Mouse (Mus musculus): ENCODE data around the gene Zbtb49. TPM values are rescaled to one million over a fixed set of nuclear protein-coding genes. Genes with fewer than 3 reads are reported as not detected.

Zbtb49 gene
- polyA plus RNA-seq (2015; fragmentation: Nextera tagmentation; extraction: Ambion mirVana) = 10.5 and 11.4 TPM in 2 replicates

DNA sequence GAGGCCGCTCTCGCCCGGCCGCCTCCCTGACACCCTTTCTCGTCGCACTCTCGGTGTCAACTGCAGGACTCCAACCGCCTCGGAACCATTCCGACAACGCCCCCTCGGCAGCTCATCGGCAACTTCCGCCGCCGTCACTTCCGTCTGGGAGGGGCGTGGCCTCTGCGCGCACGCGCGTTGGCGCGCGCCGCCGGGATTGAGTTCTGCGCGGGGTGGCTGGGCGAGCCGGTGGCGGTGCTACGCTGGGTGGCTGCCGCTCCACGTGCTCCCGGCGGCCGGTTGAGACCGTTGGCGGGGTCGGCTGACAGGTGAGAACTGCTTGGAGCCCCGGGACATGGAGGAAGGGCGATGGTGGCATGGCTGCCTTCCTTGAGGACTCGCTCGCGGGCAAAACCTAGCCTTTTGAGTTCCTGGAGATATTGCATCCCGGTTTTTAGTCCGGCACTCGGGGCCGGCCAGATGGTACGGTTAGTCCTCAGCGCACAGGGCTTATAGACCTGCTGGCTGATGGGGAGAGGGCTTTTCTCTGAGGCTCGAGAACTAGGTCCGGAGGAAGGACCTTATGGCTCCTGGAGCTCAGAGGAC, at the start of gene Zbtb49, which contains the start of gene Lyar:
TSS of gene Zbtb49 (minus strand) at position 130 of the 585 bp plus-strand sequence.
TSS of gene Lyar (plus strand) at position 143 of the 585 bp plus-strand sequence.
- ATAC-seq (ENCODE audit: insufficient read depth, low FRiP score) = peak; percentile 93
- peak within 1 kb of the TSS; percentile 41 for H3K27ac ChIP-seq (ENCODE audit: low read length)
- WGBS = under 1% methylated on average over 55 of the region's 55 CpGs
- H3K4me3 ChIP-seq (replicated peaks; ENCODE audit: low read length) = peak within 1 kb of the TSS; percentile 85
- peak within 1 kb of the TSS; percentile 76 for H3K4me2 ChIP-seq (ENCODE audit: low read depth, low read length)
- H3K4me1 ChIP-seq (ENCODE audit: control insufficient read depth, insufficient read depth, low read length) = peaks cover 17% of the 10 kb centered on the region
- no peaks in the 10 kb centered on the region for H3K9me3 ChIP-seq (replicated peaks; ENCODE audit: control insufficient read depth, low read length)
- peak within 1 kb of the TSS; percentile 83 for H3K9ac ChIP-seq (ENCODE audit: low read length)
- H3K36me3 ChIP-seq (ENCODE audit: control insufficient read depth, insufficient read depth, low read length) = no peaks in the 10 kb centered on the region
- no peaks in the 10 kb centered on the region for H3K27me3 ChIP-seq (ENCODE audit: control insufficient read depth, insufficient read depth, low read length)

GRCm38 (mm10) chr5:38260107-38260682, 39.9 kb upstream of the Zbtb49 start, which contains the start of gene Tmem128:
Tmem128 (plus strand) TSS chr5:38260185.
- peak within 1 kb of the TSS; percentile 89 for H3K4me2 ChIP-seq (ENCODE audit: low read depth, low read length)
- peak within 1 kb of the TSS; percentile 80 for H3K27ac ChIP-seq (ENCODE audit: low read length)
- under 1% methylated on average over 40 of the region's 40 CpGs for WGBS
- H3K27me3 ChIP-seq (ENCODE audit: control insufficient read depth, insufficient read depth, low read length) = no peaks in the 10 kb centered on the region
- peak within 1 kb of the TSS; percentile 80 for H3K4me3 ChIP-seq (replicated peaks; ENCODE audit: low read length)
- H3K4me1 ChIP-seq (ENCODE audit: control insufficient read depth, insufficient read depth, low read length) = peaks cover 5% of the 10 kb centered on the region
- H3K9me3 ChIP-seq (replicated peaks; ENCODE audit: control insufficient read depth, low read length) = no peaks in the 10 kb centered on the region
- H3K36me3 ChIP-seq (ENCODE audit: control insufficient read depth, insufficient read depth, low read length) = peaks cover 11% of the 10 kb centered on the region
- peak within 1 kb of the TSS; percentile 87 for H3K9ac ChIP-seq (ENCODE audit: low read length)
- peak; percentile 51; the same call in 1 of the 2 replicates for ATAC-seq (ENCODE audit: insufficient read depth, low FRiP score)

DNA sequence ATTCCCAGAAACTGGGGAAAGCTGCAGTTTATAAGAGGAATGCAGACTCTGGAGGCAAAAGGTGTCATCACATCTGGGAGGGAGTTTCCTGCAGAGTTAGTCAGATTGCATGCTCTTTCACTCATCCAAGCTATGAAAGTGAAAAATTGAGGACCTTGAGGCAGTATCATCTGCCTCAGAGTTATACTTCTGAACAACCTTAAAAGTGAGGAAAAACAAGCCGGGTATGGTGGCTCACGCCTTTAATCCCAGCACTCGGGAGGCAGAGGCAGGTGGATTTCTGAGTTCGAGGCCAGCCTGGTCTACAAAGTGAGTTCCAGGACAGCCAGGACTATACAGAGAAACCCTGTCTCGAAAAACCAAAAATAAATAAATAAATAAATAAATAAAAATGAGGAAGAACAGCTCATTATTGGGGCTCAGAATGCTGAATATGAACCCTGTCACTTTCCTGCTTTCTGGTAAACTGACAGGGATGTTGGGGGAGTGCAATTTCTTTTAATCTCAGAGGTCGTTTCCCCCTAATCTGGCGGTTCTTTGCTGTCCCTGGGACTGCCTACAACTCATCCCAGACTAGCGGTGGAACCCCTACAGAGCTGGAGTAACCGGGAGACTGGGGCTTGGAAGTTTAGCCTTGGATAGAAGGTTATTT, 39.3 kb upstream of the Zbtb49 start:
- Histone ChIP-seq H3K27ac (ENCODE audit: low read length) (peak overlapping the region; percentile 80), H3K4me2 (ENCODE audit: low read depth, low read length) (peak overlapping the region; percentile 89), H3K4me1 (ENCODE audit: control insufficient read depth, insufficient read depth, low read length) (peaks cover 5% of the 10 kb centered on the region), H3K9ac (ENCODE audit: low read length) (peak overlapping the region; percentile 87), H3K9me3 (replicated peaks; ENCODE audit: control insufficient read depth, low read length) (no peaks in the 10 kb centered on the region), H3K27me3 (ENCODE audit: control insufficient read depth, insufficient read depth, low read length) (no peaks in the 10 kb centered on the region), H3K4me3 (replicated peaks; ENCODE audit: low read length) (peak overlapping the region; percentile 80), H3K36me3 (ENCODE audit: control insufficient read depth, insufficient read depth, low read length) (peaks cover 11% of the 10 kb centered on the region)
- 42% methylated on average over 9 of the region's 9 CpGs for WGBS
- no peak for ATAC-seq (ENCODE audit: insufficient read depth, low FRiP score)

- H3K9me3 ChIP-seq (replicated peaks; ENCODE audit: control insufficient read depth, low read length) = no peaks in the 10 kb centered on the region
- H3K4me3 ChIP-seq (replicated peaks; ENCODE audit: low read length) = no peak overlapping the region
- no peak overlapping the region for H3K27ac ChIP-seq (ENCODE audit: low read length)
- H3K27me3 ChIP-seq (ENCODE audit: control insufficient read depth, insufficient read depth, low read length) = no peaks in the 10 kb centered on the region
- 84% methylated on average over 5 of the region's 5 CpGs for WGBS
- H3K9ac ChIP-seq (ENCODE audit: low read length) = no peak overlapping the region
- H3K36me3 ChIP-seq (ENCODE audit: control insufficient read depth, insufficient read depth, low read length) = peaks cover 8% of the 10 kb centered on the region
- H3K4me2 ChIP-seq (ENCODE audit: low read depth, low read length) = no peak overlapping the region
- peaks cover 5% of the 10 kb centered on the region for H3K4me1 ChIP-seq (ENCODE audit: control insufficient read depth, insufficient read depth, low read length)
- ATAC-seq (ENCODE audit: insufficient read depth, low FRiP score) = no peak
Measured at GRCm38 (mm10) chr5:38258773-38259146, 38.5 kb upstream of the Zbtb49 start.

- no peak for ATAC-seq (ENCODE audit: insufficient read depth, low FRiP score)
- 78% methylated on average over 8 of the region's 8 CpGs for WGBS
Measured at GRCm38 (mm10) chr5:38258034-38258772, 37.9 kb upstream of the Zbtb49 start.

DNA sequence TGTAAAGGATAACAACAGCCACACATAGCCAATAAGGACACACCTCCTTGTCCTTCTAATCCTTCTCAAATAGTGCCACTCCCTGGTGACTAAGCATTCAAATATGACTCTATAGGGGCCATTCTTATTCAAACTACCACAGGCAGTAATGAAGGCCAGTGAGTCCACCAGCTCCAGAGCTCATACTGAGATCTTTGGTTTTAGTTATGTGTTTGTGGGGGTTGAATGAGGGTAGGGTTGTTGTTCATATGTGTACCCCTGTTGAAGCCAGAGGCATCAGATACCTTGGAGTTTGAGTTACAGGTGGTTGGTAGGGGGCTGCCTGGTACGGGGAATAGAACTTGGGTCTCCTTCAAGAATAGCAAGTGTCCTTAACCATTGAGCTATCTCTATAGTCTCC, 36.3 kb upstream of the Zbtb49 start:
- Histone ChIP-seq H3K9me3 (replicated peaks; ENCODE audit: control insufficient read depth, low read length) (no peaks in the 10 kb centered on the region), H3K27me3 (ENCODE audit: control insufficient read depth, insufficient read depth, low read length) (no peaks in the 10 kb centered on the region), H3K4me2 (ENCODE audit: low read depth, low read length) (no peak overlapping the region), H3K9ac (ENCODE audit: low read length) (no peak overlapping the region), H3K36me3 (ENCODE audit: control insufficient read depth, insufficient read depth, low read length) (no peaks in the 10 kb centered on the region), H3K27ac (ENCODE audit: low read length) (no peak overlapping the region), H3K4me1 (ENCODE audit: control insufficient read depth, insufficient read depth, low read length) (peaks cover 5% of the 10 kb centered on the region), H3K4me3 (replicated peaks; ENCODE audit: low read length) (no peak overlapping the region)
- no peak for ATAC-seq (ENCODE audit: insufficient read depth, low FRiP score)
- WGBS = 85% methylated on average over 1 of the region's 1 CpGs

More at GRCm38 (mm10) chr5:38258034-38258772, 37.9 kb upstream of the Zbtb49 start:
- Histone ChIP-seq H3K36me3 (ENCODE audit: control insufficient read depth, insufficient read depth, low read length) (peaks cover 3% of the 10 kb centered on the region; the same call in 1 of the 2 replicates), H3K9me3 (replicated peaks; ENCODE audit: control insufficient read depth, low read length) (no peaks in the 10 kb centered on the region), H3K4me1 (ENCODE audit: control insufficient read depth, insufficient read depth, low read length) (peaks cover 5% of the 10 kb centered on the region), H3K27me3 (ENCODE audit: control insufficient read depth, insufficient read depth, low read length) (no peaks in the 10 kb centered on the region), H3K27ac (ENCODE audit: low read length) (no peak overlapping the region), H3K9ac (ENCODE audit: low read length) (no peak overlapping the region), H3K4me3 (replicated peaks; ENCODE audit: low read length) (no peak overlapping the region), H3K4me2 (ENCODE audit: low read depth, low read length) (no peak overlapping the region)

DNA sequence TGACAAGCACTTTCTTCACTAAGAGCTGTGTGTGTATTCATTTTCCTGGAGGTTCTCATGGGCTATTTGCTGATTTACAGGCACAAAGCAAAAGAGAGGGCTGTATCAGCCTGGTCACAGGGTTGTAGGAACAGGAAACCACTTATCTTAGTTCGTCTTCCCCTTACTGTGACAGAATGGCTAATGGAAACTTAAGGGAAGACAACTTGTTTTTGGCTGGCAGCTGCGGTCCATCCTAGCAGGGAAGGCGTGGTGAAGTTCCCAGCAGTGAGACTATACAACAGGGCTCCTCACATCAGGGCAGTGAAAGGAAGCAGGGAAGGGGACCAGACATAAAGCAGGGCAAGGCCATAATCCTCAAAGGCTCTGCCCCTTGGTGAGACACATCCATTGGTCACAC, 35.4 kb upstream of the Zbtb49 start:
- Histone ChIP-seq H3K9me3 (replicated peaks; ENCODE audit: control insufficient read depth, low read length) (no peaks in the 10 kb centered on the region), H3K9ac (ENCODE audit: low read length) (no peak overlapping the region), H3K4me2 (ENCODE audit: low read depth, low read length) (no peak overlapping the region), H3K4me3 (replicated peaks; ENCODE audit: low read length) (no peak overlapping the region), H3K27me3 (ENCODE audit: control insufficient read depth, insufficient read depth, low read length) (no peaks in the 10 kb centered on the region), H3K27ac (ENCODE audit: low read length) (no peak overlapping the region), H3K4me1 (ENCODE audit: control insufficient read depth, insufficient read depth, low read length) (no peaks in the 10 kb centered on the region), H3K36me3 (ENCODE audit: control insufficient read depth, insufficient read depth, low read length) (no peaks in the 10 kb centered on the region)
- 58% methylated on average over 3 of the region's 3 CpGs for WGBS
- no peak for ATAC-seq (ENCODE audit: insufficient read depth, low FRiP score)

GRCm38 (mm10) chr5:38255195-38255594, 34.9 kb upstream of the Zbtb49 start:
- H3K4me1 ChIP-seq (ENCODE audit: control insufficient read depth, insufficient read depth, low read length) = no peaks in the 10 kb centered on the region
- H3K9me3 ChIP-seq (replicated peaks; ENCODE audit: control insufficient read depth, low read length) = no peaks in the 10 kb centered on the region
- no peaks in the 10 kb centered on the region for H3K27me3 ChIP-seq (ENCODE audit: control insufficient read depth, insufficient read depth, low read length)
- H3K4me3 ChIP-seq (replicated peaks; ENCODE audit: low read length) = no peak overlapping the region
- WGBS = 37% methylated on average over 4 of the region's 4 CpGs
- H3K9ac ChIP-seq (ENCODE audit: low read length) = no peak overlapping the region
- H3K4me2 ChIP-seq (ENCODE audit: low read depth, low read length) = no peak overlapping the region
- H3K27ac ChIP-seq (ENCODE audit: low read length) = no peak overlapping the region
- H3K36me3 ChIP-seq (ENCODE audit: control insufficient read depth, insufficient read depth, low read length) = no peaks in the 10 kb centered on the region
- ATAC-seq (ENCODE audit: insufficient read depth, low FRiP score) = no peak

All from stomach, embryonic 16.5 days (tissue).